Mouse (Mus musculus) hindbrain, embryonic 15.5 days (tissue): ENCODE measurements around the gene Tmem243. TPM values are rescaled to one million over a fixed set of nuclear protein-coding genes. Genes with fewer than 3 reads are reported as not detected.
A peak's percentile ranks its signal among the peaks of the same experiment; 100 is the strongest.

ENCODE experiments used
- ATAC-seq: fragments of 200-750 bp; cut with Nextera tagmentation; 2 replicates; pipeline ENCODE4 v1.8.0; 2017; ENCODE audit warnings: low read depth, moderate number of reproducible peaks, moderate TSS enrichment; ENCODE audit not compliant: low FRiP score
- H3K27ac ChIP-seq: fragments of 300-500 bp; sonication (generic); replicated peaks from 2 replicates; pipeline ENCODE4 v1.5.1; 2015; ENCODE audit warnings: mild to moderate bottlenecking, inconsistent platforms
- H3K27me3 ChIP-seq: fragments of 300-500 bp; sonication (generic); 2 replicates; pipeline ENCODE4 v1.6.1; 2015; ENCODE audit warnings: control low read depth, inconsistent platforms
- H3K36me3 ChIP-seq: fragments of 300-500 bp; sonication (generic); 2 replicates; pipeline ENCODE4 v1.6.1; 2015; ENCODE audit warnings: control low read depth, inconsistent platforms
- H3K4me1 ChIP-seq: fragments of 300-500 bp; sonication (generic); replicated peaks from 2 replicates; pipeline ENCODE4 v1.6.1; 2015; ENCODE audit warnings: control low read depth, inconsistent platforms
- H3K4me2 ChIP-seq: fragments of 300-500 bp; sonication (generic); 2 replicates; pipeline ENCODE4 v1.6.1; 2015; ENCODE audit warnings: moderate library complexity, mild to moderate bottlenecking, inconsistent platforms
- H3K4me3 ChIP-seq: fragments of 300-500 bp; sonication (generic); 2 replicates; pipeline ENCODE4 v1.5.1; 2015; ENCODE audit warnings: mild to moderate bottlenecking, inconsistent platforms
- H3K9ac ChIP-seq: fragments of 300-500 bp; sonication (generic); 2 replicates; pipeline ENCODE4 v1.6.1; 2015; ENCODE audit warnings: inconsistent platforms
- H3K9me3 ChIP-seq: fragments of 300-500 bp; sonication (generic); 2 replicates; pipeline ENCODE4 v1.6.1; 2016; ENCODE audit warnings: control low read depth, inconsistent platforms
- WGBS: fragments of 180-500 bp; shearing (Covaris S2); methylation state at CpG from one replicate; pipeline ENCODE4 v1.1.7; 2015; 5-methylcytosine and 5-hydroxymethylcytosine counted together
- polyA plus RNA-seq: library from polyadenylated mRNA; unstranded; fragments of >200 nt; fragmentation: Nextera tagmentation; extraction: Ambion mirVana; gene quantifications from 2 replicates; pipeline ENCODE4 v1.2.1, GENCODE M21; 2015

Tmem243 gene
- polyA plus RNA-seq, 1 experiment from 2014 or later: 10.6 TPM

DNA sequence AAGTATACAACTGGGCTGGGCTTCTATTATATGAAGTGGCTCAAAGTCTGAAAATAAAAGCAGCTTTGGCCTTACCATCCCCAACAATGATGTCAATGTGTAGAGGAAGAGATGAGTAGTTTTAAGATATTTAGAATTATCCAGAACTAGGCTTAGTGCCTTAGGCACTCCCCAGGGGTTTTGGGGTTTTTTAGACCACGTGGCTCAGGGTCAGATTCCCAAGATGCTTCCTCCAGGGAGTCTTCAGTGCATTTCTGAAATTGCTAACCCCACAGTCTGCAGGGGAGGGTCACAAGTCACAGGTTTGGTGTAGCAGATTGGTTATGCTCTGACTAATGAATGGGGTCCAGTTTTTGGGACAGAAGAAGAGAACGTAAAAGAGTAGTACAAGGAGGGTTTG, 10.8 kb downstream of the Tmem243 start:
- no peak overlapping the region for H3K27ac ChIP-seq
- no peak overlapping the region for H3K4me3 ChIP-seq
- H3K27me3 ChIP-seq: no peaks in the 10 kb centered on the region
- no peaks in the 10 kb centered on the region for H3K9me3 ChIP-seq
- no peak for ATAC-seq
- no peak overlapping the region for H3K4me2 ChIP-seq
- 0 out of 2 replicates have a peak, but pooled peaks cover 1% of the 10 kb centered on the region for H3K36me3 ChIP-seq
- no peaks in the 10 kb centered on the region for H3K4me1 ChIP-seq
- H3K9ac ChIP-seq: no peak overlapping the region
- WGBS: 55% methylated on average over 2 of the region's 2 CpGs

- H3K9me3 ChIP-seq: no peaks in the 10 kb centered on the region
- no peak overlapping the region for H3K27ac ChIP-seq
- H3K4me3 ChIP-seq: no peak overlapping the region
- no peak overlapping the region for H3K4me2 ChIP-seq
- ATAC-seq: peak; percentile 57; the same call in 1 of the 2 replicates
- no peak overlapping the region for H3K9ac ChIP-seq
- H3K36me3 ChIP-seq: 0 out of 2 replicates have a peak, but pooled peaks cover 4% of the 10 kb centered on the region
- no peaks in the 10 kb centered on the region for H3K4me1 ChIP-seq
- 17% methylated on average over 5 of the region's 5 CpGs for WGBS
- H3K27me3 ChIP-seq: no peaks in the 10 kb centered on the region
Measured at GRCm38 (mm10) chr5:9111759-9112158, 11.3 kb downstream of the Tmem243 start.

- H3K27ac ChIP-seq: no peak overlapping the region
- 37% methylated on average over 6 of the region's 6 CpGs for WGBS
- peak; percentile 69; the same call in 1 of the 2 replicates for ATAC-seq
- H3K36me3 ChIP-seq: peaks cover 24% of the 10 kb centered on the region
- no peaks in the 10 kb centered on the region for H3K9me3 ChIP-seq
- no peaks in the 10 kb centered on the region for H3K27me3 ChIP-seq
- no peak overlapping the region for H3K4me3 ChIP-seq
- H3K9ac ChIP-seq: no peak overlapping the region
- H3K4me1 ChIP-seq: no peaks in the 10 kb centered on the region
- no peak overlapping the region for H3K4me2 ChIP-seq
Measured at GRCm38 (mm10) chr5:9114162-9114561, 13.7 kb downstream of the Tmem243 start.

DNA sequence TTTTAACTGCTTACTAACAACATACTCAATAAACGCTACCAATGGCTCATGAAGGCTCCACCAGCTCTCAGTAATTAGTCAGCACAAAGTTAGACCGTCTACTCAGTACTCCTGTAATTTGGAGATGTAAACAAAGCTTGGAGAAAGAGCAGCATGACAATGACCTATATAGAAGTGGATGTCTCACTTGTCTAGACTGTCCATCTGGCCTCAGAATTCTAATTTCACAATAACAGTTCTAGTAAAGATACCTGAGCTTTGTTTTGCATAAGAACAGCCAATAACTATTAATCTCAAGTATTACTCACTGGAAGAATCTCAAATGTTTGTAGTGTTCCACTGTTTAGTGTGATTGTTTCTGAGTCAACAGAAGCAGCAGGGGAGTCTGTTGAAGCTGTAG, 23.7 kb downstream of the Tmem243 start:
- H3K4me3 ChIP-seq: no peak overlapping the region
- peaks cover 81% of the 10 kb centered on the region for H3K36me3 ChIP-seq
- H3K27me3 ChIP-seq: no peaks in the 10 kb centered on the region
- no peaks in the 10 kb centered on the region for H3K4me1 ChIP-seq
- no peak overlapping the region for H3K4me2 ChIP-seq
- H3K9ac ChIP-seq: no peak overlapping the region
- WGBS: 91% methylated on average over 2 of the region's 2 CpGs
- H3K27ac ChIP-seq: no peak overlapping the region
- ATAC-seq: no peak
- H3K9me3 ChIP-seq: no peaks in the 10 kb centered on the region

- no peak overlapping the region for H3K27ac ChIP-seq
- H3K9ac ChIP-seq: no peak overlapping the region
- H3K4me2 ChIP-seq: no peak overlapping the region
- ATAC-seq: no peak
- no peaks in the 10 kb centered on the region for H3K27me3 ChIP-seq
- no peak overlapping the region for H3K4me3 ChIP-seq
- 94% methylated on average over 12 of the region's 12 CpGs for WGBS
- no peaks in the 10 kb centered on the region for H3K9me3 ChIP-seq
- H3K36me3 ChIP-seq: peaks cover 62% of the 10 kb centered on the region
- H3K4me1 ChIP-seq: no peaks in the 10 kb centered on the region
Measured at GRCm38 (mm10) chr5:9128566-9128965, 28.1 kb downstream of the Tmem243 start.

DNA sequence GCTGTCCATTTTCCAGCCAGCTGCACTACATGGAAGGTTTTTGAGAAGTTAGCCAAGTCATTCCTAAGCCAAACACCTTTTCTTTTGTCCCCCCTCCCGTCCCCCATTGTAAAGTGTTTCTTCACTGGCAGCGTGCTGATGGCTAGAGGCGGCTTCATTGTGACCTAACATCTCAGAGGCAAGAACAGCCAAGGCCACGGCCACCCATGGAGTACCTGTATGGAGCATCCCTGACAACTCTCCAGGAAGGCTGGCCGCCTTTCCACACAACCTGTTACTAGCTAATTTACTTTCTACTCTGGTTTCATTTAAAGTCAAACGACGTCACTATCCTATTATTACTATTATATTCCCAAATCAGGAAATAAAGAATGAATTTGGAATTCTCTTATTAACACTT, 31.3 kb downstream of the Tmem243 start:
- Histone ChIP-seq H3K4me3 (no peak overlapping the region), H3K27ac (no peak overlapping the region), H3K4me1 (no peaks in the 10 kb centered on the region), H3K9ac (no peak overlapping the region), H3K27me3 (no peaks in the 10 kb centered on the region), H3K36me3 (peaks cover 47% of the 10 kb centered on the region), H3K4me2 (no peak overlapping the region), H3K9me3 (no peaks in the 10 kb centered on the region)
- WGBS: 81% methylated on average over 7 of the region's 7 CpGs
- no peak for ATAC-seq

GRCm38 (mm10) chr5:9135588-9135987, 35.1 kb downstream of the Tmem243 start:
- Histone ChIP-seq H3K27ac (no peak overlapping the region), H3K9me3 (no peaks in the 10 kb centered on the region), H3K9ac (no peak overlapping the region), H3K36me3 (peaks cover 31% of the 10 kb centered on the region), H3K4me2 (no peak overlapping the region), H3K4me1 (no peaks in the 10 kb centered on the region), H3K27me3 (no peaks in the 10 kb centered on the region), H3K4me3 (no peak overlapping the region)
- no peak for ATAC-seq
- WGBS: 84% methylated on average over 3 of the region's 3 CpGs

DNA sequence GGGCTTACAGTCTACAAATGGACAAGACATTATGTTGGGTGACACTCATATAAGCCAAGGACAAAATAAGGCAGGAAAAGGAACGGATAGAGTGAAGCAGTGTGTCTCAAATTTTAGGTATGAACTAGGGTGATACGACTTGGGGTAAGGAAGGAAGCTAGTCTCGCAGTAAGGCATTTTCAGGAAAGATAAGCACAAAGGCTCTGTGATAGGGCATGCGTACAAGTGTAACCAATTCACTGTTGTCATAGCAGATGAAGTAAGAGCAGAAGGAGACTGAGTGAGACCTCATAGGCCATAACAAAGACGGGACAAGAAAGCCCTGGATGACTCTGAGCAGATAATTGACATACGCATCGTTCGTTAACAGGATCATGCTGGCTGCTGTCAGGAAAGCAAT, 40.3 kb downstream of the Tmem243 start:
- ATAC-seq: no peak
- H3K9me3 ChIP-seq: no peaks in the 10 kb centered on the region
- no peaks in the 10 kb centered on the region for H3K27me3 ChIP-seq
- H3K4me2 ChIP-seq: no peak overlapping the region
- no peak overlapping the region for H3K9ac ChIP-seq
- peaks cover 32% of the 10 kb centered on the region for H3K36me3 ChIP-seq
- H3K27ac ChIP-seq: no peak overlapping the region
- H3K4me3 ChIP-seq: no peak overlapping the region
- H3K4me1 ChIP-seq: no peaks in the 10 kb centered on the region
- 91% methylated on average over 8 of the region's 8 CpGs for WGBS

GRCm38 (mm10) chr5:9142376-9142775, 41.9 kb downstream of the Tmem243 start:
- H3K9ac ChIP-seq: no peak overlapping the region
- H3K4me3 ChIP-seq: no peak overlapping the region
- no peaks in the 10 kb centered on the region for H3K4me1 ChIP-seq
- no peaks in the 10 kb centered on the region for H3K27me3 ChIP-seq
- no peak overlapping the region for H3K27ac ChIP-seq
- H3K36me3 ChIP-seq: peaks cover 32% of the 10 kb centered on the region
- ATAC-seq: no peak
- no peak overlapping the region for H3K4me2 ChIP-seq
- no peaks in the 10 kb centered on the region for H3K9me3 ChIP-seq
- WGBS: 95% methylated on average over 6 of the region's 6 CpGs

DNA sequence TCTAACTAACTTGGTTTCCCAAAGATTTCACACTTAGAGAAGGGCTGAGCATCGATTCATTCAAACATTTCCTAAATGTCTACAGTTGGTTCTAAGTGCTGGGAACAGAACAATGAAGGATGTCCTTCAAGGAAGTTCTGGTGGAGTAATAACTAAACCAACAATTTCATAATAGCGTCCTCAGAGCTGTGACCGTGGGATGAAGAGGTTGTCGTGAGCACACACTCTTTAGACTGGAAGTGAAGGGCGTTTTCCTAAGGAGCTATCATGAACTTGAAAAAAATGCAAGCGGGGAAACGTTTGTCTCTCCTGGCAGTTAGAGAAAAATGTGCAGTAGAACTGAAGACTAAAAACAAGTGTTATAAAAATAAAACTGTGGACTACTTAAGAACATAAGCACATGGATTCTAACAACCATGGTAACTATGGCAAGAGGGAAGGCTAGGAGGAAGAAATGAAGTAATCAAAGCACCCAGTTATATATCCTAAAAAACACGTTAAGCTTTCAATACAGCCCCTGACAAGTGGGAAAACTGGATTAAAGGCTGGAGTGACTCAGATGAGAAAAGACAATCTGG, 48.9 kb downstream of the Tmem243 start:
- WGBS: 94% methylated on average over 8 of the region's 8 CpGs
- Histone ChIP-seq H3K4me2 (no peak overlapping the region), H3K36me3 (peaks cover 26% of the 10 kb centered on the region), H3K4me3 (no peak overlapping the region), H3K9me3 (no peaks in the 10 kb centered on the region), H3K27me3 (no peaks in the 10 kb centered on the region), H3K9ac (no peak overlapping the region), H3K4me1 (no peaks in the 10 kb centered on the region), H3K27ac (no peak overlapping the region)
- ATAC-seq: no peak

- Histone ChIP-seq H3K9me3 (no peaks in the 10 kb centered on the region), H3K4me3 (no peak overlapping the region), H3K4me2 (no peak overlapping the region), H3K27me3 (no peaks in the 10 kb centered on the region), H3K9ac (no peak overlapping the region), H3K36me3 (no peaks in the 10 kb centered on the region), H3K4me1 (peaks cover 27% of the 10 kb centered on the region), H3K27ac (no peak overlapping the region)
- no peak for ATAC-seq
Measured at GRCm38 (mm10) chr5:9156746-9157145, 56.3 kb downstream of the Tmem243 start.

DNA sequence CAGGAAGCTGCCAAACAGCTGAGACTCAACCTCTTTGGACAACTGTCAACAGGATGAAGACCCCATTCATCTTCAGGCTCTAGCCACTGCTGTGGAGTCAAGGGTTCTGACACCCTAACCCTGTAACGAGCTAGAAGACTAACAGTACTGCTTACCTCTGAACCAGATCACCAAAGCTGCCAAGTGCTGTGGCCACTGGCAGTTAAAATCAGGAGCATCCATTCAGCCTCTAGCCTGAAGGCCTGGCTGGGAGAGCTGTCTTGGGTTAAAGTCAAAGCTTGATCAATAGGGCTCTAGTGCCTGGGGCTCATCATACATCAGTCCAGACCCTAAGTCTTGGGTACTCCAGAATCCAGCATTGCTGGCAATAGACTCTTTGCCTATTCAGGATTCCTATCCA, 56.9 kb downstream of the Tmem243 start:
- no peaks in the 10 kb centered on the region for H3K36me3 ChIP-seq
- no peak for ATAC-seq
- H3K4me3 ChIP-seq: no peak overlapping the region
- peaks cover 30% of the 10 kb centered on the region for H3K4me1 ChIP-seq
- WGBS: 86% methylated on average over 1 of the region's 1 CpGs
- H3K27ac ChIP-seq: no peak overlapping the region
- H3K9me3 ChIP-seq: no peaks in the 10 kb centered on the region
- H3K4me2 ChIP-seq: no peak overlapping the region
- H3K9ac ChIP-seq: no peak overlapping the region
- no peaks in the 10 kb centered on the region for H3K27me3 ChIP-seq

- Histone ChIP-seq H3K9ac (peak overlapping the region; percentile 96), H3K36me3 (no peaks in the 10 kb centered on the region), H3K4me2 (peak overlapping the region; percentile 76), H3K27me3 (no peaks in the 10 kb centered on the region), H3K4me1 (peaks cover 34% of the 10 kb centered on the region), H3K27ac (peak overlapping the region; percentile 99), H3K4me3 (peak overlapping the region; percentile 96), H3K9me3 (no peaks in the 10 kb centered on the region)
- peak; percentile 67 for ATAC-seq
- under 1% methylated on average over 55 of the region's 55 CpGs for WGBS
Measured at GRCm38 (mm10) chr5:9160831-9161455, 60.5 kb downstream of the Tmem243 start.
